Mouse (Mus musculus) neural tube, embryonic 14.5 days (tissue): ENCODE results near the gene Ankrd11. TPM values are rescaled to one million over a fixed set of nuclear protein-coding genes. Genes with fewer than 3 reads are reported as not detected.

ENCODE experiments used
- ATAC-seq: fragments of 200-750 bp; cut with Nextera tagmentation; 2 replicates; pipeline ENCODE4 v1.8.0; 2017; ENCODE audit warnings: low read depth, mild to moderate bottlenecking, moderate TSS enrichment, moderate library complexity
- H3K27ac ChIP-seq: fragments of 300-500 bp; sonication (generic); 2 replicates; pipeline ENCODE4 v1.5.1; 2014; ENCODE audit warnings: low read depth, mild to moderate bottlenecking, control low read depth, low read length, moderate library complexity, mixed read lengths
- H3K27me3 ChIP-seq: fragments of 300-500 bp; sonication (generic); 2 replicates; pipeline ENCODE4 v1.6.1; 2014; ENCODE audit warnings: low read length; ENCODE audit not compliant: control insufficient read depth, insufficient read depth
- H3K36me3 ChIP-seq: fragments of 300-500 bp; sonication (generic); 2 replicates; pipeline ENCODE4 v1.6.1; 2014; ENCODE audit warnings: low read length, mixed read lengths; ENCODE audit not compliant: control insufficient read depth, insufficient read depth
- H3K4me1 ChIP-seq: fragments of 300-500 bp; sonication (generic); 2 replicates; pipeline ENCODE4 v1.6.1; 2014; ENCODE audit warnings: low read length; ENCODE audit not compliant: control insufficient read depth, insufficient read depth
- H3K4me2 ChIP-seq: fragments of 300-500 bp; sonication (generic); 2 replicates; pipeline ENCODE4 v1.6.1; 2014; ENCODE audit warnings: mild to moderate bottlenecking, low read depth, low read length, control low read depth
- H3K4me3 ChIP-seq: fragments of 300-500 bp; sonication (generic); 2 replicates; pipeline ENCODE4 v1.5.1; 2014; ENCODE audit warnings: low read depth, low read length, control low read depth, mixed read lengths
- H3K9ac ChIP-seq: fragments of 300-500 bp; sonication (generic); replicated peaks from 2 replicates; pipeline ENCODE4 v1.6.1; 2014; ENCODE audit warnings: low read depth, mild to moderate bottlenecking, control low read depth, low read length, mixed read lengths
- H3K9me3 ChIP-seq: fragments of 300-500 bp; sonication (generic); 2 replicates; pipeline ENCODE4 v1.6.1; 2016; ENCODE audit warnings: low read length; ENCODE audit not compliant: control insufficient read depth
- WGBS: fragments of 180-500 bp; shearing (Covaris S2); extraction: QIAGEN DNeasy Blood & Tissue Kit; methylation state at CpG from one replicate; pipeline ENCODE4 v1.1.7; 2014; 5-methylcytosine and 5-hydroxymethylcytosine counted together
- polyA plus RNA-seq: library from polyadenylated mRNA; unstranded; fragments of >200 nt; fragmentation: Nextera tagmentation; extraction: Ambion mirVana; gene quantifications from 2 replicates; pipeline ENCODE4 v1.2.1, GENCODE M21; 2014

Gene Ankrd11
- polyA plus RNA-seq, 1 experiment from 2014 or later, result 43.8 TPM

GRCm38 (mm10) chr8:122912150-122912549 lies 129.9 kb downstream of the Ankrd11 start:
- no peaks in the 10 kb centered on the region for H3K27me3 ChIP-seq
- H3K27ac ChIP-seq, result no peak overlapping the region
- no peak overlapping the region for H3K9ac ChIP-seq
- peaks cover under 1% of the 10 kb centered on the region; the same call in 1 of the 2 replicates for H3K4me1 ChIP-seq
- ATAC-seq, result no peak
- H3K4me3 ChIP-seq, result no peak overlapping the region
- no peak overlapping the region for H3K4me2 ChIP-seq
- 72% methylated on average over 3 of the region's 3 CpGs for WGBS
- H3K36me3 ChIP-seq, result peaks cover 5% of the 10 kb centered on the region; the same call in 1 of the 2 replicates
- no peaks in the 10 kb centered on the region for H3K9me3 ChIP-seq

GRCm38 (mm10) chr8:122906463-122907021 lies 135.5 kb downstream of the Ankrd11 start:
- no peak overlapping the region for H3K9ac ChIP-seq
- no peak overlapping the region for H3K4me3 ChIP-seq
- H3K4me1 ChIP-seq, result no peaks in the 10 kb centered on the region
- WGBS, result 45% methylated on average over 6 of the region's 6 CpGs
- H3K36me3 ChIP-seq, result 0 out of 2 replicates have a peak, but pooled peaks cover 5% of the 10 kb centered on the region
- H3K9me3 ChIP-seq, result no peaks in the 10 kb centered on the region
- H3K27me3 ChIP-seq, result no peaks in the 10 kb centered on the region
- ATAC-seq, result peak; percentile 82
- no peak overlapping the region for H3K4me2 ChIP-seq
- no peak overlapping the region for H3K27ac ChIP-seq

GRCm38 (mm10) chr8:122905346-122905745 lies 136.7 kb downstream of the Ankrd11 start:
- Histone ChIP-seq H3K4me1 (no peaks in the 10 kb centered on the region), H3K4me2 (no peak overlapping the region), H3K4me3 (no peak overlapping the region), H3K9ac (no peak overlapping the region), H3K27me3 (no peaks in the 10 kb centered on the region), H3K27ac (no peak overlapping the region), H3K36me3 (0 out of 2 replicates have a peak, but pooled peaks cover 5% of the 10 kb centered on the region), H3K9me3 (no peaks in the 10 kb centered on the region)
- ATAC-seq, result no peak
- 90% methylated on average over 4 of the region's 4 CpGs for WGBS

GRCm38 (mm10) chr8:122904496-122904895 lies 137.6 kb downstream of the Ankrd11 start:
- no peak for ATAC-seq
- Histone ChIP-seq H3K4me3 (no peak overlapping the region), H3K4me2 (no peak overlapping the region), H3K9me3 (no peaks in the 10 kb centered on the region), H3K9ac (no peak overlapping the region), H3K27me3 (no peaks in the 10 kb centered on the region), H3K36me3 (0 out of 2 replicates have a peak, but pooled peaks cover 5% of the 10 kb centered on the region), H3K4me1 (no peaks in the 10 kb centered on the region), H3K27ac (no peak overlapping the region)
- WGBS, result 88% methylated on average over 11 of the region's 11 CpGs

- no peaks in the 10 kb centered on the region for H3K9me3 ChIP-seq
- H3K4me3 ChIP-seq, result no peak overlapping the region
- no peaks in the 10 kb centered on the region for H3K4me1 ChIP-seq
- no peak overlapping the region for H3K4me2 ChIP-seq
- 32% methylated on average over 5 of the region's 5 CpGs for WGBS
- ATAC-seq, result no peak
- H3K36me3 ChIP-seq, result peaks cover 7% of the 10 kb centered on the region; the same call in 1 of the 2 replicates
- H3K9ac ChIP-seq, result no peak overlapping the region
- no peaks in the 10 kb centered on the region for H3K27me3 ChIP-seq
- H3K27ac ChIP-seq, result no peak overlapping the region
Observed at GRCm38 (mm10) chr8:122903002-122903401, 139.1 kb downstream of the Ankrd11 start.

- no peaks in the 10 kb centered on the region for H3K27me3 ChIP-seq
- no peak overlapping the region for H3K27ac ChIP-seq
- no peak overlapping the region for H3K9ac ChIP-seq
- 64% methylated on average over 3 of the region's 3 CpGs for WGBS
- no peak overlapping the region for H3K4me2 ChIP-seq
- no peak for ATAC-seq
- H3K4me1 ChIP-seq, result no peaks in the 10 kb centered on the region
- H3K36me3 ChIP-seq, result peaks cover 8% of the 10 kb centered on the region
- no peak overlapping the region for H3K4me3 ChIP-seq
- no peaks in the 10 kb centered on the region for H3K9me3 ChIP-seq
Observed at GRCm38 (mm10) chr8:122902581-122902980, 139.5 kb downstream of the Ankrd11 start.

- no peak for ATAC-seq
- 88% methylated on average over 8 of the region's 8 CpGs for WGBS
Observed at GRCm38 (mm10) chr8:122901892-122902515, 140.1 kb downstream of the Ankrd11 start.

GRCm38 (mm10) chr8:122901476-122901875 lies 140.6 kb downstream of the Ankrd11 start:
- H3K4me1 ChIP-seq, result no peaks in the 10 kb centered on the region
- ATAC-seq, result no peak
- no peak overlapping the region for H3K27ac ChIP-seq
- no peaks in the 10 kb centered on the region for H3K9me3 ChIP-seq
- H3K9ac ChIP-seq, result no peak overlapping the region
- H3K36me3 ChIP-seq, result peaks cover 14% of the 10 kb centered on the region
- 95% methylated on average over 7 of the region's 7 CpGs for WGBS
- H3K4me2 ChIP-seq, result no peak overlapping the region
- H3K27me3 ChIP-seq, result no peaks in the 10 kb centered on the region
- H3K4me3 ChIP-seq, result no peak overlapping the region

More at GRCm38 (mm10) chr8:122901892-122902515, 140.1 kb downstream of the Ankrd11 start:
- Histone ChIP-seq H3K27ac (no peak overlapping the region), H3K9me3 (no peaks in the 10 kb centered on the region), H3K4me3 (no peak overlapping the region), H3K4me1 (no peaks in the 10 kb centered on the region), H3K9ac (no peak overlapping the region), H3K4me2 (no peak overlapping the region), H3K27me3 (no peaks in the 10 kb centered on the region), H3K36me3 (peaks cover 11% of the 10 kb centered on the region)

- H3K27ac ChIP-seq, result no peak overlapping the region
- WGBS, result 78% methylated on average over 5 of the region's 5 CpGs
- no peak overlapping the region for H3K4me2 ChIP-seq
- ATAC-seq, result no peak
- peaks cover 35% of the 10 kb centered on the region for H3K36me3 ChIP-seq
- H3K9me3 ChIP-seq, result no peaks in the 10 kb centered on the region
- no peak overlapping the region for H3K9ac ChIP-seq
- H3K4me1 ChIP-seq, result no peaks in the 10 kb centered on the region
- no peaks in the 10 kb centered on the region for H3K27me3 ChIP-seq
- no peak overlapping the region for H3K4me3 ChIP-seq
Observed at GRCm38 (mm10) chr8:122899085-122899484, 143.0 kb downstream of the Ankrd11 start.
